Mouse (Mus musculus): ENCODE data around the gene Cyp4f18.

- TF ChIP-seq CTCF (IDR thresholded peaks at IDR 0.05; ENCODE audit: low read depth, low read length) (no peak), GATA1 (IDR thresholded peaks at IDR 0.05; ENCODE audit: borderline replicate concordance, low read length) (no peak), POLR2AphosphoS5 (IDR thresholded peaks at IDR 0.05; ENCODE audit: insufficient replicate concordance, low read depth, low read length) (no peak), TAL1 (conservative IDR thresholded peaks at IDR 0.05; ENCODE audit: low read depth, low read length) (no peak)
Measured at GRCm38 (mm10) chr8:71974211-71974610, 35.2 kb downstream of the Cyp4f18 start.
